Mouse (Mus musculus): ENCODE data around the gene Dscam.

Dscam gene

GRCm38 (mm10) chr16:97103046-97103445, 67.5 kb downstream of the Dscam start:
- peak; percentile 12 for DNase-seq (ENCODE audit: low read depth)

DNA sequence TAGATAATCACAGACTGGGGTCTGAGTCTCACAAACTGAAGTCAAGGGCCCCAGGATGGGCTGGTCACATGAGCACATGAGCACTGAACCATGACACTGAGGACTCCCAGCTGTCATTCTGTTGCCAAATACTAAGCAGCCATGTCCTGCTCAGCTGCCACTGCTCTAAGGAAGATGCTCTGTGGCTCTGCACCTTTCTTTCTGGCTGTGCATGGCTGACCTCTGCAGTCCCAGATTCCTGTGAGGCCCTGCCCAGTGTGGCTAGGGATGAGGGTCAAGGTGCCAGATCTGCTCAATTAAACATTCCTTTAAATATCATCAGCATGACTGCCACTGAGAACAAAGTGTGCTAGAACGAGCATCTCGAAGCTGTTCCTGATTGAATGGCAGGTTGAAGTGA, 70.5 kb downstream of the Dscam start:
- DNase-seq (ENCODE audit: low read depth), result no peak

DNA sequence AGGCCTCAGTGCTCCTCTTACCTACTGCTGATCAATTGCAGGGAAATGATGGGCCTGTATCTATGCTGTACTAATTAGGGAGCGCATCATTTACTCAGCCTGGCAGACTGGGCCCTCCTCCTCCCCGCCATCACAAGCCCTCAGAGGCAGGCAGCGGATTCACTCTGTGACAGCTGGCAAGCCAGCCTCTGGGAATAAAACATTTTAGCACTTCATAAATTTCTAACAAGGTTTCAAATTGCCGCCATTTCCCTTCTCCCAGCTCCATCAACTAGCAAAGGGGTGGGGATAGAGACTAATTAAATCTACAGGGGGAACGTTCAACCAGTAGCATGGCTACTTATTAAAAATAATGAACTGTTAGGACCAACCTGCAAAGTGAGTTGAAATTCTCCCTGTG, 72.0 kb downstream of the Dscam start:
- no peak for DNase-seq (ENCODE audit: low read depth)

DNA sequence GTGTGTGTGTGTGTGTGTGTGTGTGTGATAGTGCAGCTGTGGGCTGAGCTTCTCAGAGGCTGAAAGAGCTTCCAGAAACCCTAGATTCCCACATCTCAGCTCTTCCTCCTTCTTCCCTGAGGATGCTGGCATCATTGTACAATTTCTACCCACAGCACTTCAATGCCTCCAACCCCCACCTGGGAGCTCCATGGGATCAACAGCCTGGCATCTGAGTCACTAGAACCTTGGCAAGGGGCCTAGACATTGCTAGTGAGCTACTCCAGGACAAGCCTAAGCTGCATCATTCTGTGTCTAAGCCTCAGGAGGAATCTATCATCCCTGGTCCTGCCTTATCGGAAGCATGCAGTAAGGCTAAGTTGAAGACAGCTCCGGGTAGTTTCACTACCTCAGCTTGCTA, 73.8 kb downstream of the Dscam start:
- DNase-seq (ENCODE audit: low read depth), result no peak

GRCm38 (mm10) chr16:97095496-97095895, 75.1 kb downstream of the Dscam start:
- DNase-seq (ENCODE audit: low read depth), result no peak

GRCm38 (mm10) chr16:97089339-97089738, 81.2 kb downstream of the Dscam start:
- no peak for DNase-seq (ENCODE audit: low read depth)

- DNase-seq (ENCODE audit: low read depth), result no peak
These were observed 86.9 kb downstream of the Dscam start for GRCm38 (mm10) chr16:97083694-97084093.

- DNase-seq (ENCODE audit: low read depth), result no peak
These were observed 94.5 kb downstream of the Dscam start for GRCm38 (mm10) chr16:97075920-97076572.

- DNase-seq (ENCODE audit: low read depth), result no peak
These were observed 95.2 kb downstream of the Dscam start for GRCm38 (mm10) chr16:97075137-97075902.

DNA sequence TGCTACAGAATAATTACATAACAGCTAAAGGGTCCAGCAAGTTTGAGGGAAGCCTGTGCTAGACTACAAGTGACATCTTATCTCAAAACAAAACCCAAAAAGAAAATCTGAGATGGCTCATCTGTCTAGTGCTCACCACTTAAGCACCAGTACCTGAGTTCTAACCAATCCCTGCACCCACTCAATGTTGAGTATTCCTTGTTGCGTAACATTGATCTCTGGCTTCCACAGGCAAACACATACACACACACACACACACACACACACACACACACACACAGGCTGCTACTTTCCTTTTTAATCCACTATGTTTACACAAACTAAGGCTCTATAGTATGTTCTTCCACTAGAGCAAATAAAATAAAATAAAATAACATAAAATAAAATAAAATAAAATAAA, 96.7 kb downstream of the Dscam start:
- DNase-seq (ENCODE audit: low read depth), result no peak

GRCm38 (mm10) chr16:97072624-97073023, 97.9 kb downstream of the Dscam start:
- DNase-seq (ENCODE audit: low read depth), result no peak

DNA sequence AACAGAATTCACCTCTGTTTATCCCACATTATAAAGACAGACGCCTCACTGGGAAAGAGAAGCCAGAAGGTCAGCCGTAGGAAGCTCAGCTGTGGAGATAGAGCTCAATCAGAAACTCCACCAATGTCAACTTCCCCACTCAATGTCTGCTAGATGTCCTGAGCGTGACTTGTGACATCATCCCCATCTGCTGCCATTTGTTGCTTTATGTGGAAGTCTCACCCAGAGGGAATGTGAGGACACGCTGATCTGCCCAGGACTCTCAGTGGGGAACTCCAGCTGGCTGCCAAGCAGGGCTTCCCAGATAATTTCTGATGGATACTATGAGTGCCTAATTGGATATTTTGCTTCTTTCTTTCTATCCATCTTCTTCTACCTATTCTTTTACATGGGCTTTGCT, 103.7 kb downstream of the Dscam start:
- no peak for DNase-seq (ENCODE audit: low read depth)

DNA sequence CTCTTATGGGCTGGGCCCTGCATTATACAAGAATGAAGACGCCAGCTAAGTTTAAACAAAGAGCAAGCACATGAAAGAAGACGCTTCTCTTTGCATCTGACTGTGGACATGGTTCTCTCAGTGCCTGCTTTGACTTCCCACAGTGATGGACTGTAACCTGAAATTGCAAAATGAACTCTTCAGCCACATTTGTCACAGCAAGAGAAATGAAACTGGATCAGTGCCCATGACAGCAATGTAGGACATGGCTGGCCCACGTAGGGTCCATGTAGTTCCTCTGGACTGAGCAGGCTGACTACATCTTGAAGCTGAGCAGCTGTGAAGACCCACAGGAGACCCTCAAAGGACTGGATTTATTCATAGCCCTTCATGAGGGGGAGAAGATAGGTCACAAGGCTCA, 108.3 kb downstream of the Dscam start:
- DNase-seq (ENCODE audit: low read depth), result no peak

- DNase-seq (ENCODE audit: low read depth), result no peak
These were observed 109.2 kb downstream of the Dscam start for GRCm38 (mm10) chr16:97061390-97061789.

DNA sequence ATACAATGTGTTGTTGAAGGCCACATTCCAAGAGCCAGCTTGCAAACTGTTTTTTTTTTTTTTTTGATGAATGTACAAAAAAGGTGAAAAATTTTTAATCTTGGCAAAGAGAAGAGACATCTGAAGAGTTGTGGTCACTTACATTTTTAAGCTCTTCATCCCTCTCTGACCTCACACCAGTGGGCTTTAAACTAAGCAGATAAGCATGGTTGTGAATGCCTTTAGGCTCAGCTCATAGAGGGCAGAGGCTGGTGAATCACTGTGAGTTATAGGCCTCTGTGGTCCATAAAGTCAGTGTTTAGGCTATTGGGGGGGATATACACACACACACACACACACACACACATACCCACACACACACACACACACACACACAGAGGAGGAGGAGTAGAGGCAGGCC, 109.8 kb downstream of the Dscam start:
- no peak for DNase-seq (ENCODE audit: low read depth)

- DNase-seq (ENCODE audit: low read depth), result no peak
These were observed 110.3 kb downstream of the Dscam start for GRCm38 (mm10) chr16:97060276-97060675.

GRCm38 (mm10) chr16:97035271-97035670, 135.3 kb downstream of the Dscam start:
- no peak for DNase-seq (ENCODE audit: low read depth)

- no peak for DNase-seq (ENCODE audit: low read depth)
These were observed 137.0 kb downstream of the Dscam start for GRCm38 (mm10) chr16:97033540-97034058.

GRCm38 (mm10) chr16:97027701-97028100, 142.9 kb downstream of the Dscam start:
- DNase-seq (ENCODE audit: low read depth), result no peak

- DNase-seq (ENCODE audit: low read depth), result no peak
These were observed 143.7 kb downstream of the Dscam start for GRCm38 (mm10) chr16:97026803-97027202.

- no peak for DNase-seq (ENCODE audit: low read depth)
These were observed 146.1 kb downstream of the Dscam start for GRCm38 (mm10) chr16:97024406-97024805.

GRCm38 (mm10) chr16:97021496-97021895, 149.1 kb downstream of the Dscam start:
- no peak for DNase-seq (ENCODE audit: low read depth)

GRCm38 (mm10) chr16:97018304-97018703, 152.2 kb downstream of the Dscam start:
- DNase-seq (ENCODE audit: low read depth), result no peak

Measured in induced T-regulatory cell, adult 2 months (primary cell).